Mouse (Mus musculus) cortical plate, adult 2 months (tissue): Measurements from ENCODE around the gene Exoc7.

Source experiments
- CTCF ChIP-seq: fragments of 200-500 bp; IDR thresholded peaks from 2 replicates; pipeline ENCODE4 v1.5.1; 2011; ENCODE audit warnings: mild to moderate bottlenecking, control low read depth, low read length; ENCODE audit not compliant: insufficient read depth; ENCODE audit errors: extremely low read depth
- POLR2A ChIP-seq: fragments of 200-500 bp; IDR thresholded peaks from 2 replicates; pipeline ENCODE4 v1.6.1; 2011; ENCODE audit warnings: mild to moderate bottlenecking, low read length, control low read depth; ENCODE audit not compliant: insufficient read depth; ENCODE audit errors: extremely low read depth

DNA sequence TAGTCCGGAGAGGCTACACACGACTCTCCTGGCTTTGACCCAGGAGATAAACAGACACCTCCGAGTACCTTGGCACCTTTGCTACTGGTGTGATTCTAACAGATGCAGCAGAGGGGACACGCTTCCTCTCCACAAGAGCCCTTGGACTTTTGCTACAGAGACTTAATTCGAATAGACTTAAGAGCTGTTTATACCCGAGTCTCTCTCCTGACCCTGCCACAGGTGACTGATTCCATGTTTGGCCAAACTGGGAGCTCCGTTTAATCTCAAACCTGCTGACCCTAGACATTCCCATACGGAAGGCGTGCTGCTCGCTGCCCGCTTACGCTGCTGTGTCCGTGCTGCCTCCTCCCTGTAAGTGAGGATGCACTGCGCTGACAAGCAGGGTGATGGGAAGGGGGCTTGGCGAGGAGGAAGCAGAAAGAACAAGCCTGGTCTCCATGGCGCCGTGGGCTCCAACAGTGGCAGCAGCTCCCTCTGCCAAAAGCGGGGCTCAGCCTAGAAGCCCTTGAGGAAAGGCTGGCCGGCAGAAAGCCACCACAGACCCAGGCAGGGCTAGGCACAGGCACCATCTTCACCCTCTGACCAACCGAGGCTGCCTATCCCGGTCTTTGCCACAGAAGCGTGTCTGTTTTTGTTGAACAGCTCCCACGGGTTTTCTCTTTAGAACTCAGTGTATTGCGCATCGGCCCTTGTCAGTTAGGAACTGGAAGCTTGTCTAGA is 35.2 kb upstream of the Exoc7 start:
- no peak for TF ChIP-seq CTCF
- TF ChIP-seq POLR2A, result no peak
